Mouse (Mus musculus): Measurements from ENCODE around the gene Capza2. TPM values are rescaled to one million over a fixed set of nuclear protein-coding genes. Genes with fewer than 3 reads are reported as not detected.

Gene Capza2
- polyA plus RNA-seq, 1 experiment, result 18.2 TPM

GRCm38 (mm10) chr6:17657308-17657707 lies 21.3 kb downstream of the Capza2 start:
- 90% methylated on average over 1 of the region's 1 CpGs for WGBS

GRCm38 (mm10) chr6:17665348-17665747 lies 29.3 kb downstream of the Capza2 start:
- peaks cover 85% of the 10 kb centered on the region for H3K36me3 ChIP-seq (ENCODE audit: control insufficient read depth, insufficient read depth, low read length)
- no peak for TF ChIP-seq CTCF (IDR thresholded peaks at IDR 0.05; ENCODE audit: borderline replicate concordance, control insufficient read depth, extremely low read depth, insufficient read depth, low read length, poor library complexity)
- TF ChIP-seq POLR2A (IDR thresholded peaks at IDR 0.05; ENCODE audit: control insufficient read depth, extremely low read depth, insufficient read depth, low read length, poor library complexity), result no peak
- no peaks in the 10 kb centered on the region for H3K4me1 ChIP-seq (replicated peaks; ENCODE audit: control insufficient read depth, insufficient read depth, low read length)
- H3K27ac ChIP-seq (ENCODE audit: control insufficient read depth, insufficient read depth, low read length), result no peak overlapping the region
- H3K27me3 ChIP-seq (ENCODE audit: control insufficient read depth, insufficient read depth, low read length), result no peaks in the 10 kb centered on the region
- WGBS, result 95% methylated on average over 7 of the region's 7 CpGs
- no peak for DNase-seq
- H3K4me3 ChIP-seq (ENCODE audit: control insufficient read depth, insufficient read depth, low read length), result no peak overlapping the region

More at GRCm38 (mm10) chr6:17657308-17657707, 21.3 kb downstream of the Capza2 start:
- DNase-seq, result no peak
- TF ChIP-seq CTCF (IDR thresholded peaks at IDR 0.05; ENCODE audit: borderline replicate concordance, control insufficient read depth, extremely low read depth, insufficient read depth, low read length, poor library complexity) (no peak), POLR2A (IDR thresholded peaks at IDR 0.05; ENCODE audit: control insufficient read depth, extremely low read depth, insufficient read depth, low read length, poor library complexity) (no peak)
- H3K4me3 ChIP-seq (ENCODE audit: control insufficient read depth, insufficient read depth, low read length), result no peak overlapping the region
- H3K4me1 ChIP-seq (replicated peaks; ENCODE audit: control insufficient read depth, insufficient read depth, low read length), result no peaks in the 10 kb centered on the region
- H3K36me3 ChIP-seq (ENCODE audit: control insufficient read depth, insufficient read depth, low read length), result peaks cover 62% of the 10 kb centered on the region
- H3K27me3 ChIP-seq (ENCODE audit: control insufficient read depth, insufficient read depth, low read length), result no peaks in the 10 kb centered on the region
- H3K27ac ChIP-seq (ENCODE audit: control insufficient read depth, insufficient read depth, low read length), result no peak overlapping the region

DNA sequence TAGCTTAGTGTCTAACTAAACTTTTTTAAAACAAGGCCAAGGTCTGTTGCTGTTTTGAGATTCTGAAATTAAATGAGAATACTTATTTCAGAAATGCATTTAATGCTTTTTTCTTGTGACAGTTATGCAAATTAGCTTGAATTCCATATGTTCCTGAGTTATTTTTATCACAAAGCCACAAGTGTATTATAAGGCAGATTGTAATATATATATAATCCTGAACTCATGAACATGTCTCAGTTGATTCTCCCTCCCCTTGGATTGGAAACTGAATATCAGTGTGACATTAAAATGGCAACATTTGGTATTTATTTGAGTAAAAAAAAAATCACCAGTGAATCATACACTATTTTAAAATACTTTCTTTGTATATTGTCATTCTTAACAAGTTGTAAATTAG lies 30.0 kb downstream of the Capza2 start:
- no peak for DNase-seq
- Histone ChIP-seq H3K4me3 (ENCODE audit: control insufficient read depth, insufficient read depth, low read length) (no peak overlapping the region), H3K36me3 (ENCODE audit: control insufficient read depth, insufficient read depth, low read length) (peaks cover 78% of the 10 kb centered on the region), H3K27me3 (ENCODE audit: control insufficient read depth, insufficient read depth, low read length) (no peaks in the 10 kb centered on the region), H3K4me1 (replicated peaks; ENCODE audit: control insufficient read depth, insufficient read depth, low read length) (no peaks in the 10 kb centered on the region), H3K27ac (ENCODE audit: control insufficient read depth, insufficient read depth, low read length) (no peak overlapping the region)
- no peak for TF ChIP-seq CTCF (IDR thresholded peaks at IDR 0.05; ENCODE audit: borderline replicate concordance, control insufficient read depth, extremely low read depth, insufficient read depth, low read length, poor library complexity)
- TF ChIP-seq POLR2A (IDR thresholded peaks at IDR 0.05; ENCODE audit: control insufficient read depth, extremely low read depth, insufficient read depth, low read length, poor library complexity), result no peak

DNA sequence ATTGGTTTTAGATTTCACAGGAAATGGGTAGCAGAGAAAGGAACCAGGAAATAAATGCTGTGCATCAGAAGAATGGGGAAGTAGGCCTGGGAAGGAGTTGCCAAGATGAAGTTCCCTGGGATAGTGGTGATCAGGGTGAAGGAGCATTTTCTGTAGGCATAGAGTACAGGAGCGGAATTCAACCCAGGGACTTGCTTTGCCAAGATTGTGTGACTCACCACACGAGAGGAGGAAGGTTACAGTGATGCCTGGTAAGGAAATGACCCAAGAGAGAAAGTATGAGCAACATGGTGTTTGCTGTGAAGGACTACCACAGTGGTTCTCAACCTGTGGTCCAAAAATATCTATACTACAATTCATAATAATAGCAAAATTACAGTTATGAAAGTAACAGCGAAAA lies 31.8 kb downstream of the Capza2 start:
- TF ChIP-seq CTCF (IDR thresholded peaks at IDR 0.05; ENCODE audit: borderline replicate concordance, control insufficient read depth, extremely low read depth, insufficient read depth, low read length, poor library complexity) (no peak), POLR2A (IDR thresholded peaks at IDR 0.05; ENCODE audit: control insufficient read depth, extremely low read depth, insufficient read depth, low read length, poor library complexity) (no peak)
- H3K27ac ChIP-seq (ENCODE audit: control insufficient read depth, insufficient read depth, low read length), result no peak overlapping the region
- no peak overlapping the region for H3K4me3 ChIP-seq (ENCODE audit: control insufficient read depth, insufficient read depth, low read length)
- peaks cover 60% of the 10 kb centered on the region for H3K36me3 ChIP-seq (ENCODE audit: control insufficient read depth, insufficient read depth, low read length)
- H3K27me3 ChIP-seq (ENCODE audit: control insufficient read depth, insufficient read depth, low read length), result no peaks in the 10 kb centered on the region
- no peak for DNase-seq
- 93% methylated on average over 3 of the region's 3 CpGs for WGBS
- no peaks in the 10 kb centered on the region for H3K4me1 ChIP-seq (replicated peaks; ENCODE audit: control insufficient read depth, insufficient read depth, low read length)

DNA sequence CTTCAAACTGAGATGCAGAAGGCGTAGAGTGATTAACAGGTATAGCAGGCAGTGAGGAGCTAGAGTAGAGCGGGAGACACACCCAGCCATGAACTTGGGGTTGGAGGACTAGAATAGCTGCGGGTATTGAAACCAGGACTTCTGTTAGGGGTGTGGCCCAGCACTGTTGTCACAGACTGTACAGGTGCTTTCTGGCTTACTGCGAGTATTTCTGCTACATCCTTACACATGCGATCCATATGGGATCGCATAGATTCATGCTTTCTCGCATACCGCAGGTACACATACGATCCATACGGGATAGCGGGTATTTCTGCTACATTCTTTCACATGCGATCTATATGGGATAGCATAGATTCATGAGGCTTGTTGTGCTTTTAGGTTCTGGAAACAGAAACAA lies 32.3 kb downstream of the Capza2 start:
- TF ChIP-seq CTCF (IDR thresholded peaks at IDR 0.05; ENCODE audit: borderline replicate concordance, control insufficient read depth, extremely low read depth, insufficient read depth, low read length, poor library complexity), result no peak
- no peak for TF ChIP-seq POLR2A (IDR thresholded peaks at IDR 0.05; ENCODE audit: control insufficient read depth, extremely low read depth, insufficient read depth, low read length, poor library complexity)
- Histone ChIP-seq H3K27me3 (ENCODE audit: control insufficient read depth, insufficient read depth, low read length) (no peaks in the 10 kb centered on the region), H3K36me3 (ENCODE audit: control insufficient read depth, insufficient read depth, low read length) (peaks cover 55% of the 10 kb centered on the region), H3K4me3 (ENCODE audit: control insufficient read depth, insufficient read depth, low read length) (no peak overlapping the region), H3K4me1 (replicated peaks; ENCODE audit: control insufficient read depth, insufficient read depth, low read length) (no peaks in the 10 kb centered on the region), H3K27ac (ENCODE audit: control insufficient read depth, insufficient read depth, low read length) (no peak overlapping the region)
- WGBS, result 98% methylated on average over 12 of the region's 12 CpGs
- no peak for DNase-seq

DNA sequence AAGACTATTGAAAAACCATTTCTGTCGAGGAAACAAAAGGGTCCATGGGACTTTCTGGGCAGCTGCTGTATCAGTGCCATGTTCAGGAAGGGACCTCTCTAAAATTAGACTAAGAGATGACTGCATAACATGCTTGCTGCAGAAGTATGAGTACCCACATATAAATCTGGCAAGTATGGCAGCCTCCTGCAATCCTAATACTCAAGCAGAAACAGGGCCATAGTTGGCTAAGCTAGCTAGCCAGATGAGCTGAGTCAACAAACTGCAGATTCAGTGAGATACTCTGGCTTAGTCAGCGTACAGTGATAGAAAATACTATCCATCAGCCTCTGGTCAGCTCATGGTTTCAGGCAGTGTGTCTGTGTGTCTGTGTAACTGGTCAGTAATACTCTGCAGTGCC lies 33.8 kb downstream of the Capza2 start:
- H3K27ac ChIP-seq (ENCODE audit: control insufficient read depth, insufficient read depth, low read length), result no peak overlapping the region
- H3K4me3 ChIP-seq (ENCODE audit: control insufficient read depth, insufficient read depth, low read length), result no peak overlapping the region
- H3K27me3 ChIP-seq (ENCODE audit: control insufficient read depth, insufficient read depth, low read length), result no peaks in the 10 kb centered on the region
- no peak for DNase-seq
- 91% methylated on average over 2 of the region's 2 CpGs for WGBS
- H3K36me3 ChIP-seq (ENCODE audit: control insufficient read depth, insufficient read depth, low read length), result peaks cover 46% of the 10 kb centered on the region
- no peaks in the 10 kb centered on the region for H3K4me1 ChIP-seq (replicated peaks; ENCODE audit: control insufficient read depth, insufficient read depth, low read length)
- no peak for TF ChIP-seq CTCF (IDR thresholded peaks at IDR 0.05; ENCODE audit: borderline replicate concordance, control insufficient read depth, extremely low read depth, insufficient read depth, low read length, poor library complexity)
- no peak for TF ChIP-seq POLR2A (IDR thresholded peaks at IDR 0.05; ENCODE audit: control insufficient read depth, extremely low read depth, insufficient read depth, low read length, poor library complexity)
